Mouse (Mus musculus): ENCODE measurements around the gene Map1s.

- TF ChIP-seq USF1 (IDR thresholded peaks at IDR 0.05; ENCODE audit: low read depth, low read length), result no peak
- no peak for TF ChIP-seq CTCF (conservative IDR thresholded peaks at IDR 0.05 in 1 of 2, IDR thresholded peaks at IDR 0.05 in 1 of 2; ENCODE audit: low read depth in 2 of 2, low read length in 2 of 2)
- TF ChIP-seq HCFC1 (IDR thresholded peaks at IDR 0.05; ENCODE audit: low read depth, low read length), result no peak
- TF ChIP-seq E2F4 (IDR thresholded peaks at IDR 0.05; ENCODE audit: insufficient replicate concordance, low read depth, low read length), result no peak
- no peak for TF ChIP-seq EP300 (IDR thresholded peaks at IDR 0.05; ENCODE audit: low read length)
- TF ChIP-seq ZMIZ1 (IDR thresholded peaks at IDR 0.05; ENCODE audit: low read depth, low read length), result no peak
These were observed 29.1 kb downstream of the Map1s start for GRCm38 (mm10) chr8:70934786-70935185.
